Comparison of ENCODE assay signal across 11 mouse cellular contexts in the genomic region with DNA sequence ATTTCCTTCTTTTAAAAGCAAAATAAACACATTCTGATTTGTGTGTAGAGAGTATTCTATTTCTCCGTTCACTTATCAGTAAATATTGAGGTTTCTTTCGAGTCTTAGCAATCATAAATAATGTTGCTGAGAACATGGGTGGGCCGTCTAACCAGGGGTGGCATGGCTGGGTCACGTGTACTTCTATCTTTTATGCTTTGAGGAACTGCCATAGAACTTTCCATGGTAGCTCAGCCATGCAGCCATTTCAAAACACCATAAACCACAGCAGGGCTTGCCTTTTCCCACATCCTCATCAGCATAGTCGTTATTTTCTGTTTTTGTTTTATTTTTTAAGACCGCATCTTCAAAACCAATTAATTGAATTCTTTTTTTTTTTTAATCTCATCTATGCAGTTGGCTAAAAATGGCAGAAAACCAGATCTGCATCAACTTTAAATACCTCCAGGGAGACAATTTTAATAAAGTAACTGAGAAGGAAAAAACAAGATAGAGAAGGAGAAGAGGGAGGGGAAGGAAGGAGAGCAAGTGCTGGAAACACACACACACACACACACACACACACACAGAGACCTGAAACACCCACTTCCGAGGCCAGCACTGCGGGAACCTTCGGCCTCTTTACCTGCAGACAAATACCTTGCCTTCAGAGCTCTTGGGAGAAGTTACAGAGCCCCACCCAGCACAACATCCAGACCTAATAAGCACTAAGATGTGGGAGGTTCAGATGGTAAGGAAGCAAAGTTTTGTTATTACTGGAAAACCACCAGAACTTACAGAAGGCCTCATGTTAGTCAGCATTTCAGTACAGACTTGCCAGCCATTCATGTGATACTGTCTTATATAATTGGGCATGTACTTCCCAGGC.
A peak's percentile ranks its signal among the peaks of the same experiment; 100 is the strongest.
DNase-seq lines count a peak whose midpoint lies in the region; ATAC-seq and TF ChIP-seq lines count a peak whose summit lies in the region.
"Had no signal": no experiment of that assay in that cellular context is flagged by ENCODE, and none has a peak within 500 bp of the region (broad histone marks: within the 10 kb centered on the region; RNA-seq: fewer than 3 reads in every experiment).

No protein-coding gene starts in this region.

- H3K9ac ChIP-seq in forebrain, postnatal 0 days = no peak overlapping the region
- H3K9ac ChIP-seq in midbrain, embryonic 14.5 days (replicated peaks; ENCODE audit: low read length) = no peak overlapping the region
- H3K9ac ChIP-seq: stomach, embryonic 15.5 days had no signal

- H3K9me3 ChIP-seq in heart, embryonic 10.5 days = no peaks in the 10 kb centered on the region
- H3K9me3 ChIP-seq in forebrain, postnatal 0 days (ENCODE audit: low read length) = no peaks in the 10 kb centered on the region
- no peaks in the 10 kb centered on the region for H3K9me3 ChIP-seq in midbrain, embryonic 14.5 days (ENCODE audit: control insufficient read depth, low read length)
- H3K9me3 ChIP-seq: stomach, embryonic 15.5 days had no signal

- DNase-seq in heart, adult 11 months = peak; percentile 94
- no peak for DNase-seq in heart, embryonic 10.5 days (ENCODE audit: low spot score)
- peak; percentile 87 for DNase-seq in 3T3-L1 (ENCODE audit: low read depth, low spot score)
- peak; percentile 81 for DNase-seq in naive thymus-derived CD4-positive, alpha-beta T cell, adult 2 months (ENCODE audit: low read depth)
- no peak for DNase-seq in urinary bladder, postnatal 14 days (ENCODE audit: low spot score)
- no peak for DNase-seq in forebrain, postnatal 0 days
- DNase-seq in midbrain, embryonic 14.5 days = no peak
- DNase-seq: adrenal gland, postnatal 36 days; heart, postnatal 4 days had no signal

- 78% methylated on average over 9 of the region's 9 CpGs for WGBS in heart, embryonic 10.5 days
- WGBS in forebrain, postnatal 0 days = 77% methylated on average over 9 of the region's 9 CpGs
- 90% methylated on average over 9 of the region's 9 CpGs for WGBS in midbrain, embryonic 14.5 days

- H3K4me2 ChIP-seq in forebrain, postnatal 0 days (ENCODE audit: low read depth) = no peak overlapping the region
- H3K4me2 ChIP-seq in midbrain, embryonic 14.5 days (ENCODE audit: low read length) = no peak overlapping the region
- H3K4me2 ChIP-seq: stomach, embryonic 15.5 days had no signal

- H3K27me3 ChIP-seq in heart, embryonic 10.5 days (ENCODE audit: insufficient read depth, poor library complexity, severe bottlenecking) = no peaks in the 10 kb centered on the region
- H3K27me3 ChIP-seq in forebrain, postnatal 0 days (ENCODE audit: insufficient read depth, low read length) = no peaks in the 10 kb centered on the region
- no peaks in the 10 kb centered on the region for H3K27me3 ChIP-seq in midbrain, embryonic 14.5 days (ENCODE audit: control insufficient read depth, insufficient read depth, low read length)
- H3K27me3 ChIP-seq: stomach, embryonic 15.5 days had no signal

- ATAC-seq in forebrain, postnatal 0 days = no peak
- no peak for ATAC-seq in midbrain, embryonic 14.5 days (ENCODE audit: low FRiP score, low TSS enrichment)

- peaks cover 22% of the 10 kb centered on the region; the same call in 1 of the 2 replicates for H3K4me1 ChIP-seq in heart, embryonic 10.5 days
- peaks cover 4% of the 10 kb centered on the region for H3K4me1 ChIP-seq in embryonic fibroblast, embryonic 13.5 days (ENCODE audit: control insufficient read depth, insufficient read depth, low read length)
- H3K4me1 ChIP-seq in forebrain, postnatal 0 days (ENCODE audit: insufficient read depth) = no peaks in the 10 kb centered on the region
- no peaks in the 10 kb centered on the region for H3K4me1 ChIP-seq in midbrain, embryonic 14.5 days (ENCODE audit: control insufficient read depth, insufficient read depth, low read length)

- no peak overlapping the region for H3K27ac ChIP-seq in heart, embryonic 10.5 days
- peak overlapping the region; percentile 44 for H3K27ac ChIP-seq in embryonic fibroblast, embryonic 13.5 days (ENCODE audit: insufficient read depth, low read length)
- H3K27ac ChIP-seq in forebrain, postnatal 0 days (ENCODE audit: low read depth, low read length) = no peak overlapping the region
- no peak overlapping the region for H3K27ac ChIP-seq in midbrain, embryonic 14.5 days (replicated peaks; ENCODE audit: low read depth, low read length)
- H3K27ac ChIP-seq: stomach, embryonic 15.5 days had no signal

- no peaks in the 10 kb centered on the region for H3K36me3 ChIP-seq in heart, embryonic 10.5 days
- no peaks in the 10 kb centered on the region for H3K36me3 ChIP-seq in forebrain, postnatal 0 days (ENCODE audit: insufficient read depth)
- H3K36me3 ChIP-seq in midbrain, embryonic 14.5 days (ENCODE audit: control insufficient read depth, insufficient read depth, low read length) = no peaks in the 10 kb centered on the region
- H3K36me3 ChIP-seq: stomach, embryonic 15.5 days had no signal

- TF ChIP-seq POLR2A in embryonic fibroblast, embryonic 13.5 days (IDR thresholded peaks at IDR 0.05; ENCODE audit: low read depth, low read length) = no peak

- H3K4me3 ChIP-seq in heart, embryonic 10.5 days = no peak overlapping the region
- no peak overlapping the region for H3K4me3 ChIP-seq in embryonic fibroblast, embryonic 13.5 days (ENCODE audit: insufficient read depth, low read length)
- no peak overlapping the region for H3K4me3 ChIP-seq in forebrain, postnatal 0 days (ENCODE audit: low read depth, low read length)
- H3K4me3 ChIP-seq in midbrain, embryonic 14.5 days (replicated peaks; ENCODE audit: low read depth, low read length) = no peak overlapping the region
- H3K4me3 ChIP-seq: stomach, embryonic 15.5 days had no signal

- no peak for TF ChIP-seq CTCF in embryonic fibroblast, embryonic 13.5 days (IDR thresholded peaks at IDR 0.05; ENCODE audit: borderline replicate concordance, insufficient read depth, low read length)
- no peak for TF ChIP-seq CTCF in forebrain, postnatal 0 days (IDR thresholded peaks at IDR 0.05; ENCODE audit: low read depth)

Comparison
In these comparisons a context has a peak if more than half of its experiments do, and no peak if none do; other contexts are left out.
1. DNase-seq: peak in heart, adult 11 months (single experiment), 3T3-L1 (single experiment) and naive thymus-derived CD4-positive, alpha-beta T cell, adult 2 months (single experiment); none in heart, embryonic 10.5 days (single experiment), urinary bladder, postnatal 14 days (single experiment), forebrain, postnatal 0 days (single experiment) and midbrain, embryonic 14.5 days (single experiment).